Mouse (Mus musculus) myocyte (in vitro differentiated cells): ENCODE results near the gene C1qb.

Source experiments
- CEBPB ChIP-seq: IDR thresholded peaks from 2 replicates; pipeline ENCODE4 v1.6.1; 2011; ENCODE audit warnings: mild to moderate bottlenecking, moderate library complexity; ENCODE audit not compliant: poor library complexity, insufficient read depth, severe bottlenecking
- MAX ChIP-seq: IDR thresholded peaks from one replicate; pipeline ENCODE4 v1.6.1; 2011; ENCODE audit warnings: low read depth, mild to moderate bottlenecking, control low read depth
- MYOD1 ChIP-seq, 3 experiments: IDR thresholded peaks; one replicate each; pipeline ENCODE4 v1.6.1; 2011; ENCODE audit warnings: control low read depth in 2 of 3, low read depth in 2 of 3, mild to moderate bottlenecking in 2 of 3, moderate library complexity in 1 of 3; ENCODE audit not compliant: insufficient read length in 2 of 3, control insufficient read depth in 1 of 3
- POLR2A ChIP-seq: IDR thresholded peaks from one replicate; pipeline ENCODE4 v1.6.1; 2011; ENCODE audit warnings: low read depth, mild to moderate bottlenecking, control low read depth, moderate library complexity; ENCODE audit not compliant: insufficient read length
- REST ChIP-seq: IDR thresholded peaks from one replicate; pipeline ENCODE4 v1.6.1; 2011; ENCODE audit warnings: mild to moderate bottlenecking, control low read depth, moderate library complexity; ENCODE audit not compliant: insufficient read depth, insufficient read length
- SRF ChIP-seq: IDR thresholded peaks from one replicate; pipeline ENCODE4 v1.6.1; 2011; ENCODE audit warnings: low read depth; ENCODE audit not compliant: control insufficient read depth, insufficient read length
- TCF12 ChIP-seq: IDR thresholded peaks from one replicate; pipeline ENCODE4 v1.6.1; 2011; ENCODE audit warnings: mild to moderate bottlenecking, control low read depth; ENCODE audit not compliant: poor library complexity, insufficient read depth, severe bottlenecking
- TCF3 ChIP-seq: IDR thresholded peaks from one replicate; pipeline ENCODE4 v1.6.1; 2011; ENCODE audit warnings: low read depth, control low read depth; ENCODE audit not compliant: insufficient read length
- USF1 ChIP-seq: IDR thresholded peaks from one replicate; pipeline ENCODE4 v1.6.1; 2011; ENCODE audit warnings: low read depth, mild to moderate bottlenecking, control low read depth, moderate library complexity

- no peak for TF ChIP-seq MYOD1 (IDR thresholded peaks at IDR 0.05; ENCODE audit: control insufficient read depth in 1 of 3, insufficient read length in 2 of 3, low read depth in 2 of 3)
- no peak for TF ChIP-seq TCF12
- TF ChIP-seq POLR2A, result no peak
- TF ChIP-seq USF1, result no peak
- TF ChIP-seq SRF, result no peak
- no peak for TF ChIP-seq CEBPB
- no peak for TF ChIP-seq MAX
- TF ChIP-seq TCF3, result no peak
- no peak for TF ChIP-seq REST
Measured at GRCm38 (mm10) chr4:136878601-136879000, 7.4 kb downstream of the C1qb start.
